Mouse (Mus musculus): ENCODE results near the gene Baz1b. TPM values are rescaled to one million over a fixed set of nuclear protein-coding genes. Genes with fewer than 3 reads are reported as not detected.

Baz1b gene
- polyA plus RNA-seq, 1 experiment: 14.7 TPM

GRCm38 (mm10) chr5:135233166-135233920, 46.3 kb downstream of the Baz1b start:
- Histone ChIP-seq H3K4me3 (ENCODE audit: low read depth, low read length) (no peak overlapping the region), H3K27me3 (ENCODE audit: control insufficient read depth, insufficient read depth, low read length) (no peaks in the 10 kb centered on the region), H3K27ac (ENCODE audit: insufficient read depth, low read depth, low read length) (no peak overlapping the region), H3K4me1 (ENCODE audit: control insufficient read depth, insufficient read depth, insufficient read length, low read length) (no peaks in the 10 kb centered on the region), H3K36me3 (ENCODE audit: control insufficient read depth, insufficient read depth, low read length) (peaks cover 77% of the 10 kb centered on the region)
- 83% methylated on average over 8 of the region's 8 CpGs for WGBS
- no peak for TF ChIP-seq POLR2A (IDR thresholded peaks at IDR 0.05; ENCODE audit: low read depth, low read length)
- no peak for TF ChIP-seq CTCF (IDR thresholded peaks at IDR 0.05; ENCODE audit: extremely low read depth, insufficient read length, insufficient replicate concordance, low read depth, low read length)

GRCm38 (mm10) chr5:135236571-135236970, 49.5 kb downstream of the Baz1b start:
- Histone ChIP-seq H3K4me3 (ENCODE audit: low read depth, low read length) (no peak overlapping the region), H3K36me3 (ENCODE audit: control insufficient read depth, insufficient read depth, low read length) (peaks cover 77% of the 10 kb centered on the region), H3K27me3 (ENCODE audit: control insufficient read depth, insufficient read depth, low read length) (no peaks in the 10 kb centered on the region), H3K4me1 (ENCODE audit: control insufficient read depth, insufficient read depth, insufficient read length, low read length) (no peaks in the 10 kb centered on the region), H3K27ac (ENCODE audit: insufficient read depth, low read depth, low read length) (no peak overlapping the region)
- WGBS: 29% methylated on average over 2 of the region's 2 CpGs
- TF ChIP-seq CTCF (IDR thresholded peaks at IDR 0.05; ENCODE audit: extremely low read depth, insufficient read length, insufficient replicate concordance, low read depth, low read length) (peak; percentile 73; the same call in 1 of the 2 replicates), POLR2A (IDR thresholded peaks at IDR 0.05; ENCODE audit: low read depth, low read length) (no peak)

GRCm38 (mm10) chr5:135238832-135239231, 51.8 kb downstream of the Baz1b start:
- Histone ChIP-seq H3K27me3 (ENCODE audit: control insufficient read depth, insufficient read depth, low read length) (no peaks in the 10 kb centered on the region), H3K27ac (ENCODE audit: insufficient read depth, low read depth, low read length) (no peak overlapping the region), H3K4me1 (ENCODE audit: control insufficient read depth, insufficient read depth, insufficient read length, low read length) (no peaks in the 10 kb centered on the region), H3K36me3 (ENCODE audit: control insufficient read depth, insufficient read depth, low read length) (peaks cover 78% of the 10 kb centered on the region), H3K4me3 (ENCODE audit: low read depth, low read length) (no peak overlapping the region)
- TF ChIP-seq CTCF (IDR thresholded peaks at IDR 0.05; ENCODE audit: extremely low read depth, insufficient read length, insufficient replicate concordance, low read depth, low read length): no peak
- no peak for TF ChIP-seq POLR2A (IDR thresholded peaks at IDR 0.05; ENCODE audit: low read depth, low read length)
- 89% methylated on average over 2 of the region's 2 CpGs for WGBS

- Histone ChIP-seq H3K4me3 (ENCODE audit: low read depth, low read length) (no peak overlapping the region), H3K36me3 (ENCODE audit: control insufficient read depth, insufficient read depth, low read length) (peaks cover 86% of the 10 kb centered on the region), H3K27ac (ENCODE audit: insufficient read depth, low read depth, low read length) (no peak overlapping the region), H3K27me3 (ENCODE audit: control insufficient read depth, insufficient read depth, low read length) (no peaks in the 10 kb centered on the region), H3K4me1 (ENCODE audit: control insufficient read depth, insufficient read depth, insufficient read length, low read length) (no peaks in the 10 kb centered on the region)
- WGBS: 87% methylated on average over 1 of the region's 1 CpGs
- TF ChIP-seq POLR2A (IDR thresholded peaks at IDR 0.05; ENCODE audit: low read depth, low read length): no peak
- TF ChIP-seq CTCF (IDR thresholded peaks at IDR 0.05; ENCODE audit: extremely low read depth, insufficient read length, insufficient replicate concordance, low read depth, low read length): no peak
These were observed 54.4 kb downstream of the Baz1b start for GRCm38 (mm10) chr5:135241474-135241873.

GRCm38 (mm10) chr5:135242136-135242535, 55.1 kb downstream of the Baz1b start:
- Histone ChIP-seq H3K27me3 (ENCODE audit: control insufficient read depth, insufficient read depth, low read length) (no peaks in the 10 kb centered on the region), H3K27ac (ENCODE audit: insufficient read depth, low read depth, low read length) (no peak overlapping the region), H3K4me1 (ENCODE audit: control insufficient read depth, insufficient read depth, insufficient read length, low read length) (no peaks in the 10 kb centered on the region), H3K4me3 (ENCODE audit: low read depth, low read length) (no peak overlapping the region), H3K36me3 (ENCODE audit: control insufficient read depth, insufficient read depth, low read length) (peaks cover 82% of the 10 kb centered on the region)
- 82% methylated on average over 12 of the region's 12 CpGs for WGBS
- no peak for TF ChIP-seq CTCF (IDR thresholded peaks at IDR 0.05; ENCODE audit: extremely low read depth, insufficient read length, insufficient replicate concordance, low read depth, low read length)
- TF ChIP-seq POLR2A (IDR thresholded peaks at IDR 0.05; ENCODE audit: low read depth, low read length): no peak

GRCm38 (mm10) chr5:135242608-135243007, 55.5 kb downstream of the Baz1b start:
- Histone ChIP-seq H3K36me3 (ENCODE audit: control insufficient read depth, insufficient read depth, low read length) (peaks cover 78% of the 10 kb centered on the region), H3K4me3 (ENCODE audit: low read depth, low read length) (no peak overlapping the region)
- WGBS: 92% methylated on average over 3 of the region's 3 CpGs

GRCm38 (mm10) chr5:135243166-135243565, 56.1 kb downstream of the Baz1b start:
- H3K36me3 ChIP-seq (ENCODE audit: control insufficient read depth, insufficient read depth, low read length): peaks cover 73% of the 10 kb centered on the region
- WGBS: 96% methylated on average over 1 of the region's 1 CpGs
- H3K4me3 ChIP-seq (ENCODE audit: low read depth, low read length): no peak overlapping the region
- TF ChIP-seq CTCF (IDR thresholded peaks at IDR 0.05; ENCODE audit: extremely low read depth, insufficient read length, insufficient replicate concordance, low read depth, low read length) (no peak), POLR2A (IDR thresholded peaks at IDR 0.05; ENCODE audit: low read depth, low read length) (no peak)
- H3K4me1 ChIP-seq (ENCODE audit: control insufficient read depth, insufficient read depth, insufficient read length, low read length): no peaks in the 10 kb centered on the region
- no peak overlapping the region for H3K27ac ChIP-seq (ENCODE audit: insufficient read depth, low read depth, low read length)
- no peaks in the 10 kb centered on the region for H3K27me3 ChIP-seq (ENCODE audit: control insufficient read depth, insufficient read depth, low read length)

More at GRCm38 (mm10) chr5:135242608-135243007, 55.5 kb downstream of the Baz1b start:
- H3K27ac ChIP-seq (ENCODE audit: insufficient read depth, low read depth, low read length): no peak overlapping the region
- H3K4me1 ChIP-seq (ENCODE audit: control insufficient read depth, insufficient read depth, insufficient read length, low read length): no peaks in the 10 kb centered on the region
- TF ChIP-seq CTCF (IDR thresholded peaks at IDR 0.05; ENCODE audit: extremely low read depth, insufficient read length, insufficient replicate concordance, low read depth, low read length): no peak
- H3K27me3 ChIP-seq (ENCODE audit: control insufficient read depth, insufficient read depth, low read length): no peaks in the 10 kb centered on the region

Data from small intestine, adult 2 months (tissue).